Mouse (Mus musculus): Measurements from ENCODE around the gene Clint1.

GRCm38 (mm10) chr11:45881683-45882068, 29.8 kb downstream of the Clint1 start:
- TF ChIP-seq POLR2A (IDR thresholded peaks at IDR 0.05; ENCODE audit: borderline replicate concordance, extremely low read depth, insufficient read depth, insufficient read length, poor library complexity, severe bottlenecking): no peak
- TF ChIP-seq CTCF (IDR thresholded peaks at IDR 0.05; ENCODE audit: borderline replicate concordance, extremely low read depth, insufficient read depth, insufficient read length): no peak

All from brain, embryonic 14.5 days (tissue).